Mouse (Mus musculus): Measurements from ENCODE around the gene Lmna.

Lmna gene

GRCm38 (mm10) chr3:88477735-88478134 is 32.0 kb downstream of the Lmna start:
- in situ Hi-C loops (cut with MboI, MseI) = no loop called here

GRCm38 (mm10) chr3:88476403-88476802 is 33.4 kb downstream of the Lmna start:
- in situ Hi-C loops (cut with MboI, MseI) = no loop called here

- in situ Hi-C loops (cut with MboI, MseI) = loop anchor here (5.0 kb wide), 1 partner anchor 66 kb away; no protein-coding TSS in a partner anchor
Measured at GRCm38 (mm10) chr3:88473571-88473970, 36.2 kb downstream of the Lmna start.

GRCm38 (mm10) chr3:88473020-88473419 is 36.7 kb downstream of the Lmna start:
- in situ Hi-C loops (cut with MboI, MseI) = loop anchor here (5.0 kb wide), 1 partner anchor 66 kb away; no protein-coding TSS in a partner anchor

GRCm38 (mm10) chr3:88470943-88471479 is 38.7 kb downstream of the Lmna start:
- in situ Hi-C loops (cut with MboI, MseI) = loop anchor here (5.0 kb wide), 1 partner anchor 64 kb away; no protein-coding TSS in a partner anchor

- in situ Hi-C loops (cut with MboI, MseI) = no loop called here
Measured at GRCm38 (mm10) chr3:88469466-88469865, 40.3 kb downstream of the Lmna start.

GRCm38 (mm10) chr3:88467116-88467824 is 42.5 kb downstream of the Lmna start:
- in situ Hi-C loops (cut with MboI, MseI) = no loop called here

GRCm38 (mm10) chr3:88465127-88465526 is 44.6 kb downstream of the Lmna start:
- in situ Hi-C loops (cut with MboI, MseI) = no loop called here

- in situ Hi-C loops (cut with MboI, MseI) = no loop called here
Measured at GRCm38 (mm10) chr3:88464425-88464824, 45.3 kb downstream of the Lmna start.

GRCm38 (mm10) chr3:88460983-88461696 is 48.6 kb downstream of the Lmna start, which contains the start of gene Sema4a:
Gene Sema4a, minus strand, starts transcription at chr3:88461182.
- in situ Hi-C loops (cut with MboI, MseI) = no loop called here

GRCm38 (mm10) chr3:88460029-88460428 is 49.7 kb downstream of the Lmna start:
- in situ Hi-C loops (cut with MboI, MseI) = no loop called here

GRCm38 (mm10) chr3:88458778-88459219 is 51.0 kb downstream of the Lmna start:
- in situ Hi-C loops (cut with MboI, MseI) = no loop called here

- in situ Hi-C loops (cut with MboI, MseI) = no loop called here
Measured at GRCm38 (mm10) chr3:88456746-88457532, 52.8 kb downstream of the Lmna start.

GRCm38 (mm10) chr3:88456313-88456712 is 53.4 kb downstream of the Lmna start:
- in situ Hi-C loops (cut with MboI, MseI) = no loop called here

- in situ Hi-C loops (cut with MboI, MseI) = no loop called here
Measured at GRCm38 (mm10) chr3:88455588-88456264, 54.0 kb downstream of the Lmna start.

GRCm38 (mm10) chr3:88454762-88455587 is 54.8 kb downstream of the Lmna start:
- in situ Hi-C loops (cut with MboI, MseI) = no loop called here

- in situ Hi-C loops (cut with MboI, MseI) = no loop called here
Measured at GRCm38 (mm10) chr3:88453986-88454385, 55.8 kb downstream of the Lmna start.

- in situ Hi-C loops (cut with MboI, MseI) = no loop called here
Measured at GRCm38 (mm10) chr3:88453369-88453768, 56.4 kb downstream of the Lmna start.

- in situ Hi-C loops (cut with MboI, MseI) = no loop called here
Measured at GRCm38 (mm10) chr3:88452716-88453115, 57.0 kb downstream of the Lmna start.

- in situ Hi-C loops (cut with MboI, MseI) = no loop called here
Measured at GRCm38 (mm10) chr3:88452246-88452645, 57.5 kb downstream of the Lmna start.
